Mouse (Mus musculus): ENCODE measurements at regions not wholly inside any gene's neighbourhood (a gene's known extent, or its start where the extent isn't known, plus 50 kb on each side); places are given as distances from the start of the nearest gene placed in this dataset.
"Not testable (repeated sequence)": the region's sequence is repeated elsewhere in the genome, so short reads cannot be mapped to it uniquely, and the experiment has no call there.

- peak in 1 of 2 experiments; percentile 29 for DNase-seq
Observed at GRCm38 (mm10) chr17:79501031-79501474, 110.6 kb upstream of the Rmdn2 start.

GRCm38 (mm10) chr17:79501926-79502325, 109.7 kb upstream of the Rmdn2 start:
- no peak for DNase-seq

GRCm38 (mm10) chr17:79503037-79503436, 108.6 kb upstream of the Rmdn2 start:
- DNase-seq, result no peak

- DNase-seq, result no peak
Observed at GRCm38 (mm10) chr17:79504209-79504608, 107.5 kb upstream of the Rmdn2 start.

- DNase-seq, result no peak
Observed at GRCm38 (mm10) chr17:79505565-79505964, 106.1 kb upstream of the Rmdn2 start.

GRCm38 (mm10) chr17:79509281-79509680, 102.4 kb upstream of the Rmdn2 start:
- peak in 1 of 2 experiments; percentile 39 for DNase-seq

GRCm38 (mm10) chr17:79509957-79510710, 101.5 kb upstream of the Rmdn2 start:
- no peak for DNase-seq

- DNase-seq, result no peak
Observed at GRCm38 (mm10) chr17:79511218-79511617, 100.4 kb upstream of the Rmdn2 start.

- DNase-seq, result no peak
Observed at GRCm38 (mm10) chr17:79514076-79514475, 97.6 kb upstream of the Rmdn2 start.

DNA sequence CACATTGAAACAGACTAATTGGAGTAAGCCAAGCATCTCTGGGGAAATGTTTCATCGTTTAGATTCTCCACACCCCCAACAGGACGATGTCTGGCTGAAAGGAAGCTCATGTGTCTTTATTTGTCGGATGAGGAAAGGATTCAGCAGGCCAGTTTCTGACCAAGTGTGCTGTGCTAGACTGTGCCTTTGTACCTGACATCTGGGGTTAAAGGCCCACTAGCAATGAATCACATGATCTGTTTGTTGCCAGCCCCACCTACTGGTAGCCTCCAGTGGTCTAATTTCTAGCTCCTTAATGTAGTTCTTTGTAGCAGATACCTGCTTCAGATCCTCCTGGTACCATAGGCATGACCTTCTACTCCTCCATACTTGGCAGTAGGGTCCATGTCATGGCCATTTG, 93.5 kb upstream of the Rmdn2 start:
- peak in 1 of 2 experiments; percentile 31 for DNase-seq

GRCm38 (mm10) chr17:79518696-79519095, 93.0 kb upstream of the Rmdn2 start:
- no peak for DNase-seq

GRCm38 (mm10) chr17:79519356-79519755, 92.3 kb upstream of the Rmdn2 start:
- no peak for DNase-seq

GRCm38 (mm10) chr17:79520283-79520682, 91.4 kb upstream of the Rmdn2 start:
- DNase-seq, result no peak

- no peak for DNase-seq
Observed at GRCm38 (mm10) chr17:79521691-79522090, 90.0 kb upstream of the Rmdn2 start.

DNA sequence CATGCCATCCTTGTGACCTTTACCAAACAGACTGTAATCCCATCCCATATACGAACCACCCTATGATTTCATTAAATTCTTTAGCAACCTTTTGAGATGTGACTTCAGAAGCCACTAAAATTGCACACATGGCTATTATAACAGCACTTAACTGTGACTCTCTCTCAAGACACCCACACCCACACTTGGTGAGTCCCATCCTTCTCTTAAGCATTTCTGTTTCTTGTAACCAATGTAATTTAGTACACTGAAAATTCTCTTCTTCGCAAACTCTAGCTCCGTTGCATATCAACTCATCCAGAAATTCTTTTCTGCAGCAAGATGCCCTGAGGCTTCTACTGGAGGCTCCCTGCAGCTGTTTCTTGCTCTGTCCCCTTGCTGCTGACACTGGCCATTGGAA, 88.4 kb upstream of the Rmdn2 start:
- DNase-seq, result no peak

DNA sequence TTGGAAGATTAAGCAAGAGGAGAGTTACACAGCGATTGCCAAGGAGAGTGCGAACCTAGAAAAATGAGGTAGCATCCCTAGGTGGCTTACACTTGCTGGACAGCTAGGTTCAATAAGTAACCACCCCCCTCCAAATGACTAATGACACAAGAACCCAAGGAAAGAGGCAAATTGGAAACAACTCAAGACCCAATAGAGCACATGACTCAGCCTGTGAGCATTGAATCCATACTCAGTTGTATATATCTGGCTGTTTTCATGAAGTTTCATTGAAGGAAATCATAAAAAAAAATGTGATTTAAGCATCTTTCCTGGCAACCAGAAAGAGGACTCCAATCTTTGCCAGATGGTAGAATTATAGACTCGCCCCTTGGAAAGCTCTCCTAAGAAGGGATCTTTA, 84.3 kb upstream of the Rmdn2 start:
- DNase-seq, result no peak

- DNase-seq, result no peak
Observed at GRCm38 (mm10) chr17:79536549-79536948, 75.1 kb upstream of the Rmdn2 start.

GRCm38 (mm10) chr17:79538789-79539188, 72.9 kb upstream of the Rmdn2 start:
- no peak for DNase-seq

GRCm38 (mm10) chr17:79540038-79540437, 71.6 kb upstream of the Rmdn2 start:
- no peak for DNase-seq

DNA sequence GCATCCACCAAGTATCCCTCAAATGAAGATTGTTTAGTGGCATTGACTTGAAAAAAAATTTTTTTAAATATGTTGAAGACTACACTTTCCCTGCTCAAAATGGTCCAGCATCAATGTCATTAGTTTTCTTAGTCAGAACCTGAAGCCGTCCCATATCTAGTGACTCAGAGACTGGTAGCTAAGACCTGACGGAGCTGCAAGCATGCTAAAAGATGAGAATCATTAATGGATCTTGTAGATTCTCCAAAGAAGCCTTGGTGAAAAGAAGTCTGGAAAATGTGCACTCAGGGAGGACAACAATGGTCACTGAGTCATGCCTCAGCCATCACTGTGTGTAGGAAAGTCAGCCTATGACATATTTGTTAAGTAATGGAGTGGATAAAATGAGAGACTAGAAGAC, 71.2 kb upstream of the Rmdn2 start:
- DNase-seq, result no peak

- DNase-seq, result peak; percentile 75 to 84
Observed at GRCm38 (mm10) chr17:79543907-79544522, 67.6 kb upstream of the Rmdn2 start.

DNA sequence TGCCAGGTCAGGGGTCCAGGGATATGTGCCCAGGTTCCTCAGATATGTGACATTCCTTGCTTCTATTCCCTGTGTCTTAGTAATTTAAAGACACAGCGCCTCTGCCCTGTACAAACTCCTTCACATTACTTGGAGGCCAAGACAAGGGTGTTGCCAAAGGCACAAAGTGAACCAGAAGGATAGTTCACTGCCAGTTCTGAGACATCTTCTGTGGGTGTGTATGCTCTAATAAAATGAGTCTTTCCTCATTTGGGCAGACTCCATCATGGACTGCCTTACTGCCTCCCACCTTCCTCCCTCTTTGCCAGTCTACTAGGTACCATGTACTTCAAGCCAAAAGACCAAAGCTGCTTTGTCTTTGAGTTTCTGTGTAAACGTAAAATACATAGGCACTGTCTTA, 65.8 kb upstream of the Rmdn2 start:
- DNase-seq, result no peak

DNA sequence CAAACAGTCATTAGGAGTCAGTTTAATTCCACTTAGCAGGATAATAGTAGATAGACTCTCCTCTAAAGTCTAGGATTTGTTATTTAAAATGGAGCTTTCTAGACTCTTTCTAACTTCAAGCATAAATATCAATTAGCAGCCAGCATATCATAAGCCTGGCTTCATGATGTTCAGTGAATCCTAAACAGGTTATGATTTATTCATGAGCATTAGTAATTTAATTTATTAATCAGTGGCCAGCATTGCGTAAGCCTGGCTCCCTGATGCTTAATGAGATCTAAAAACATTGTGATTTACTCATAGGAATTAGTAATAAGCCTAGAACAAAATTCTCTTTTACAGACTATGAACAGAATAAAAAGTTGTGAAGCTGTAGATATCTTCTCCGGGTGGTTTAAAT, 64.6 kb upstream of the Rmdn2 start:
- DNase-seq, result no peak

GRCm38 (mm10) chr17:79547524-79547923, 64.1 kb upstream of the Rmdn2 start:
- DNase-seq, result no peak

DNA sequence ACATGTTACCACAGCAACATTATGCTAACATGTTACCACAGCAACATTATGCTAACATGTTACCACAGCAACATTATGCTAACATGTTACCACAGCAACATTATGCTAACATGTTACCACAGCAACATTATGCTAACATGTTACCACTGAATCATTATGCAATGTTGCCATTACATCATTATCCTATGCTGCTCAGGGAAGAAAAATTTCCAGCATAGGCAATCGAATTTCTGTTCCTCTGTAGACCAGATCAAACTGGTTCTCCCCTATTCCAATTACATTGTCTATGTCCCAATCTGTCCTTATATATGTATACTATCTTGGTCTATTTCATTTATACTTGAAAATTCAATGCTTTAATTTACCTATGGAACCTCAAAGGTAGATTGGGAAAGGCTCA, 61.3 kb upstream of the Rmdn2 start:
- not testable (repeated sequence) for DNase-seq
